Mouse (Mus musculus): Measurements from ENCODE around the gene Uroc1. TPM values are rescaled to one million over a fixed set of nuclear protein-coding genes. Genes with fewer than 3 reads are reported as not detected.

Gene Uroc1
- polyA plus RNA-seq, 1 experiment from 2014 or later: not detected

- no peak overlapping the region for H3K9ac ChIP-seq
- H3K9me3 ChIP-seq: no peaks in the 10 kb centered on the region
- H3K4me1 ChIP-seq (replicated peaks): no peaks in the 10 kb centered on the region
- no peak overlapping the region for H3K27ac ChIP-seq (replicated peaks)
- ATAC-seq (ENCODE audit: low read depth): no peak
- H3K4me3 ChIP-seq: no peak overlapping the region
- H3K4me2 ChIP-seq: no peak overlapping the region
- 62% methylated on average over 1 of the region's 1 CpGs for whole genome bisulfite sequencing
- peaks cover 6% of the 10 kb centered on the region; the same call in 1 of the 2 replicates for H3K36me3 ChIP-seq
- no peaks in the 10 kb centered on the region for H3K27me3 ChIP-seq
These were observed 77.9 kb downstream of the Uroc1 start for GRCm38 (mm10) chr6:90410972-90411371.

- Histone ChIP-seq H3K4me3 (no peak overlapping the region), H3K27me3 (no peaks in the 10 kb centered on the region), H3K9ac (no peak overlapping the region), H3K9me3 (no peaks in the 10 kb centered on the region), H3K4me1 (replicated peaks) (no peaks in the 10 kb centered on the region), H3K27ac (replicated peaks) (no peak overlapping the region), H3K4me2 (no peak overlapping the region), H3K36me3 (0 out of 2 replicates have a peak, but pooled peaks cover under 1% of the 10 kb centered on the region)
- no peak for ATAC-seq (ENCODE audit: low read depth)
- 75% methylated on average over 7 of the region's 7 CpGs for WGBS
These were observed 78.8 kb downstream of the Uroc1 start for GRCm38 (mm10) chr6:90411926-90412325.

Other genes with a start within 250 kb of the Uroc1 start
- gene Vmn1r50, start 231.9 kb upstream of the Uroc1 start, polyA plus RNA-seq (2015; fragmentation: Nextera tagmentation; extraction: Ambion mirVana): not detected in 2 replicates
- not detected in 2 replicates for gene Vmn1r51, start 210.7 kb upstream of the Uroc1 start, polyA plus RNA-seq (2015; fragmentation: Nextera tagmentation; extraction: Ambion mirVana)
- gene Vmn1r52, start 158.5 kb upstream of the Uroc1 start, polyA plus RNA-seq (2015; fragmentation: Nextera tagmentation; extraction: Ambion mirVana): not detected in 2 replicates
- not detected in 2 replicates for gene V1ra8, start 130.5 kb upstream of the Uroc1 start, polyA plus RNA-seq (2015; fragmentation: Nextera tagmentation; extraction: Ambion mirVana)
- not detected in 2 replicates for gene Vmn1r53, start 108.8 kb upstream of the Uroc1 start, polyA plus RNA-seq (2015; fragmentation: Nextera tagmentation; extraction: Ambion mirVana)
- gene Vmn1r54, start 87.0 kb upstream of the Uroc1 start, polyA plus RNA-seq (2015; fragmentation: Nextera tagmentation; extraction: Ambion mirVana): not detected in 2 replicates
- gene BC048671, start 32.1 kb upstream of the Uroc1 start, polyA plus RNA-seq (2015; fragmentation: Nextera tagmentation; extraction: Ambion mirVana): not detected in 2 replicates
- gene Chst13, start 8.1 kb upstream of the Uroc1 start, polyA plus RNA-seq (2015; fragmentation: Nextera tagmentation; extraction: Ambion mirVana): 0.27 TPM in 1 of 2 replicates, not detected in the other
- gene Zxdc, start 36.2 kb downstream of the Uroc1 start, polyA plus RNA-seq (2015; fragmentation: Nextera tagmentation; extraction: Ambion mirVana): 10.0 and 10.3 TPM in 2 replicates
- gene Cfap100, start 95.5 kb downstream of the Uroc1 start, polyA plus RNA-seq (2015; fragmentation: Nextera tagmentation; extraction: Ambion mirVana): 4.1 and 6.6 TPM in 2 replicates
- gene Klf15, start 129.3 kb downstream of the Uroc1 start, polyA plus RNA-seq (2015; fragmentation: Nextera tagmentation; extraction: Ambion mirVana): 12.3 and 13.9 TPM in 2 replicates
- 38.3 and 38.6 TPM in 2 replicates for gene Aldh1l1, start 153.1 kb downstream of the Uroc1 start, polyA plus RNA-seq (2015; fragmentation: Nextera tagmentation; extraction: Ambion mirVana)

Measured in neural tube, embryonic 13.5 days (tissue).